Mouse (Mus musculus) olfactory bulb, adult 2 months (tissue): ENCODE measurements around the gene Psmg3. TPM values are rescaled to one million over a fixed set of nuclear protein-coding genes. Genes with fewer than 3 reads are reported as not detected.

Experiments
- H3K27ac ChIP-seq: fragments of 200-500 bp; 2 replicates; pipeline ENCODE4 v1.5.1; 2012; ENCODE audit warnings: low read depth, low read length; ENCODE audit not compliant: insufficient read depth
- H3K4me1 ChIP-seq: fragments of 200-500 bp; 2 replicates; pipeline ENCODE4 v1.6.1; 2012; ENCODE audit warnings: low read length; ENCODE audit not compliant: control insufficient read depth, insufficient read depth
- H3K4me3 ChIP-seq: fragments of 200-500 bp; 2 replicates; pipeline ENCODE4 v1.5.1; 2012; ENCODE audit warnings: mild to moderate bottlenecking, low read depth, low read length, moderate library complexity; ENCODE audit not compliant: insufficient read depth
- CTCF ChIP-seq: fragments of 200-500 bp; IDR thresholded peaks from 2 replicates; pipeline ENCODE4 v1.5.1; 2012; ENCODE audit warnings: low read depth, mild to moderate bottlenecking, low read length, moderate library complexity; ENCODE audit not compliant: insufficient read depth
- POLR2A ChIP-seq: fragments of 200-500 bp; IDR thresholded peaks from 2 replicates; pipeline ENCODE4 v1.6.1; 2012; ENCODE audit warnings: mild to moderate bottlenecking, low read depth, low read length, moderate library complexity; ENCODE audit not compliant: insufficient read depth
- WGBS: fragments of 180-500 bp; shearing (Covaris S2); methylation state at CpG from one replicate; pipeline ENCODE4 v1.1.7; 2018; 5-methylcytosine and 5-hydroxymethylcytosine counted together
- polyA plus RNA-seq: library from polyadenylated mRNA; stranded (reverse); fragments of >200 nt; gene quantifications from 2 replicates; pipeline ENCODE4 v1.2.4, GENCODE M21; 2012; ENCODE audit warnings: low replicate concordance; ENCODE audit not compliant: missing spikeins, insufficient read depth, insufficient read length

The Psmg3 gene
- polyA plus RNA-seq, 1 experiment = not detected

- WGBS = 86% methylated on average over 3 of the region's 3 CpGs
- no peak overlapping the region for H3K4me3 ChIP-seq
- H3K4me1 ChIP-seq = no peaks in the 10 kb centered on the region
- TF ChIP-seq CTCF = no peak
- TF ChIP-seq POLR2A = no peak
- H3K27ac ChIP-seq = no peak overlapping the region
Measured at GRCm38 (mm10) chr5:139818056-139818455, 8.6 kb downstream of the Psmg3 start.

GRCm38 (mm10) chr5:139817292-139817691, 9.4 kb downstream of the Psmg3 start:
- TF ChIP-seq POLR2A = no peak
- peak; percentile 53; the same call in 1 of the 2 replicates for TF ChIP-seq CTCF
- no peak overlapping the region for H3K27ac ChIP-seq
- no peak overlapping the region for H3K4me3 ChIP-seq
- no peaks in the 10 kb centered on the region for H3K4me1 ChIP-seq
- WGBS = 10% methylated on average over 1 of the region's 1 CpGs

GRCm38 (mm10) chr5:139816445-139816844, 10.2 kb downstream of the Psmg3 start:
- TF ChIP-seq POLR2A (no peak), CTCF (no peak)
- Histone ChIP-seq H3K4me1 (no peaks in the 10 kb centered on the region), H3K4me3 (no peak overlapping the region), H3K27ac (no peak overlapping the region)

DNA sequence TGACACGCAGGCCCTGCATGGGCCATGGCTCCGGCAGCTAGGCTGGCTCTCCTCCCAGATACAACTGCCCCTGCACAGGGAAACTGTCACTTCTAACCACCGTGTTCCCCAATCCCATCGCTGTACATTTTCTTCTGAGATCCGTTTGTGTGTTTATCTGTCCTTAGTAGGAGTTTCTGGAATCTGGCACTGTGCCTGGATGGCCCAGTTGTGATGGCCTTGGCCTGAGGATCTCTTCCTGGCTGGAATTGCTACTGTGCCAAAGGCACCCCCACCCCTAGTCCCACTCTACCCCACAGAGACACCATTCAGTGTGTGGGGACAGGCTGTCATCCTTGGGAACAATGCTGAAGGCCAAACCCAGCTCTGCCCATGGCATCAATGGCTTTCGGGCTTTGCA, 10.7 kb downstream of the Psmg3 start:
- WGBS = 60% methylated on average over 6 of the region's 6 CpGs
- H3K4me1 ChIP-seq = no peaks in the 10 kb centered on the region
- H3K27ac ChIP-seq = no peak overlapping the region
- TF ChIP-seq CTCF (no peak), POLR2A (no peak)
- no peak overlapping the region for H3K4me3 ChIP-seq

DNA sequence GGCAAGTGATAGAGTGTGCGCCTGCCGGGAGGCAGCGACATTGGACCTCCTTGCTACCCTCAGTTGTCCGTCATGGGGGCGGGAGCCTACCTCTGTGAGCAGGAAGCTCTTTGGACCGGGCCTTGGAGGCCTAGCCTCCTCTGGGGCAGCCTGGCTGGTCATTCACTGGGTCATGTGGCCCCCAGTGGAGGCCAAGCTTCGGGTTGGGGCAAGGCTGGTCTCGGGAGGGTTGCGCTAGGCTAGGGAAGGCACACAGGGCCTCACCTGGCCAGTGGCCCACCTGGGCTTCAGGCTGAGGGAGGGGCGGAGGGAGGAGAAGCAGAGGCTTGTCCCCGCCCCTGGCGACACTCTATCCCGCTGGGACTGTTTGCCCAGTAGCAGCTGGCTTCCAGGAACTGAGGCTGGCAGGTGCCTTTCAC, 12.7 kb downstream of the Psmg3 start:
- H3K27ac ChIP-seq = no peak overlapping the region
- no peak overlapping the region for H3K4me3 ChIP-seq
- TF ChIP-seq POLR2A (no peak), CTCF (no peak)
- no peaks in the 10 kb centered on the region for H3K4me1 ChIP-seq
- WGBS = 16% methylated on average over 13 of the region's 13 CpGs

DNA sequence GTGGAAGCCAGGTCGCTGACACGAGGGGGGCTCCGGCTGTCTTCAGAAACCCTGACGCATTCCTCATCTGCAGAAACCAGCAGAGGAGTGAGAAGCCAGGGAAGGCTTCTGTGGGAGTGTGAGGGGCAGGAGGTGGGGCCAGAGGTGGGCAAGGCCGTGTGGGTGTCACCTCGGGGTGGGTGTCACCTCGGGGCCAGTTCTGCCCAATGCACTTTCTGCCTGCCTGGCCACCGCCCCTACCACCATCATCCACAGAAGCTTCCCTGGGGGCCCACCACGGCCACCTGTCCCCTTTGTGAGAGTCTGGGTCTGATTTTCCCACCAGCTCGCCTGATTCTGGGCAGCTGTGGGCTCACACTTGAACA, 13.6 kb downstream of the Psmg3 start:
- TF ChIP-seq POLR2A = no peak
- no peak for TF ChIP-seq CTCF
- Histone ChIP-seq H3K27ac (no peak overlapping the region), H3K4me3 (no peak overlapping the region), H3K4me1 (no peaks in the 10 kb centered on the region)
- 50% methylated on average over 10 of the region's 10 CpGs for WGBS

GRCm38 (mm10) chr5:139812398-139813125, 14.1 kb downstream of the Psmg3 start:
- 71% methylated on average over 20 of the region's 20 CpGs for WGBS
- Histone ChIP-seq H3K4me1 (no peaks in the 10 kb centered on the region), H3K4me3 (no peak overlapping the region), H3K27ac (no peak overlapping the region)
- TF ChIP-seq POLR2A (no peak), CTCF (no peak)

GRCm38 (mm10) chr5:139811677-139812397, 14.8 kb downstream of the Psmg3 start:
- no peak overlapping the region for H3K4me3 ChIP-seq
- no peak overlapping the region for H3K27ac ChIP-seq
- 81% methylated on average over 15 of the region's 15 CpGs for WGBS
- H3K4me1 ChIP-seq = no peaks in the 10 kb centered on the region
- TF ChIP-seq POLR2A (no peak), CTCF (no peak)

GRCm38 (mm10) chr5:139809397-139809796, 17.3 kb downstream of the Psmg3 start:
- 55% methylated on average over 4 of the region's 4 CpGs for WGBS
- Histone ChIP-seq H3K4me3 (no peak overlapping the region), H3K27ac (no peak overlapping the region), H3K4me1 (peaks cover 3% of the 10 kb centered on the region; the same call in 1 of the 2 replicates)
- TF ChIP-seq CTCF = no peak
- TF ChIP-seq POLR2A = no peak
